Mouse (Mus musculus) CH12.LX (cell line): ENCODE measurements at regions not wholly inside any gene's neighbourhood (a gene's known extent, or its start where the extent isn't known, plus 50 kb on each side); places are given as distances from the start of the nearest gene placed in this dataset.

Experiments used
- DNase-seq: peaks from one replicate; pipeline ENCODE4 v3.0.0-alpha.2; 2013; ENCODE audit errors: extremely low read depth
- H3K27ac ChIP-seq: 2 replicates; pipeline ENCODE4 v1.5.1; 2012; ENCODE audit warnings: low read depth, mild to moderate bottlenecking, control low read depth, moderate library complexity; ENCODE audit not compliant: insufficient read depth
- H3K27me3 ChIP-seq: replicated peaks from 2 replicates; pipeline ENCODE3; 2012; ENCODE audit warnings: inconsistent platforms
- H3K36me3 ChIP-seq, 2 experiments: replicated peaks in 1 of 2; 2 replicates each; pipeline versions ENCODE3 to v1.6.1; 2012; ENCODE audit warnings: inconsistent platforms in 1 of 2, low read length in 1 of 2, mild to moderate bottlenecking in 1 of 2, mixed read lengths in 1 of 2, moderate library complexity in 1 of 2; ENCODE audit not compliant: control insufficient read depth in 1 of 2, insufficient read depth in 1 of 2
- H3K4me1 ChIP-seq, 2 experiments: 2 replicates each; pipeline ENCODE4 v1.6.1; 2012; ENCODE audit warnings: inconsistent platforms in 1 of 2, moderate library complexity in 1 of 2; ENCODE audit not compliant: insufficient read depth in 2 of 2, control insufficient read depth in 1 of 2
- H3K4me2 ChIP-seq: 2 replicates; pipeline ENCODE4 v1.6.1; 2012; ENCODE audit warnings: low read depth, mild to moderate bottlenecking, control low read depth; ENCODE audit not compliant: poor library complexity, insufficient read depth, severe bottlenecking
- H3K4me3 ChIP-seq, 3 experiments: fragments of 150-350 bp in 1 of 3; sonication (generic) in 1 of 3; replicated peaks in 1 of 3; 2 replicates each; pipeline versions ENCODE3 to v1.5.1; 2011 to 2012; ENCODE audit warnings: low read depth in 2 of 3, low read length in 2 of 3, mild to moderate bottlenecking in 2 of 3, moderate library complexity in 2 of 3, control low read depth in 1 of 3, improper control_type of control experiment in 1 of 3, inconsistent platforms in 1 of 3, mixed read lengths in 1 of 3; ENCODE audit not compliant: poor library complexity in 1 of 3
- H3K79me2 ChIP-seq: replicated peaks from 2 replicates; pipeline ENCODE4 v1.6.1; 2012; ENCODE audit warnings: mild to moderate bottlenecking, moderate library complexity; ENCODE audit not compliant: control insufficient read depth, poor library complexity, insufficient read depth, severe bottlenecking; ENCODE audit errors: extremely low read depth
- H3K9ac ChIP-seq: 2 replicates; pipeline ENCODE4 v1.6.1; 2012; ENCODE audit warnings: low read depth, mild to moderate bottlenecking, control low read depth, moderate library complexity; ENCODE audit not compliant: insufficient read depth
- H3K9me3 ChIP-seq: replicated peaks from 2 replicates; pipeline ENCODE3; 2012; ENCODE audit warnings: low read length, inconsistent platforms, mixed read lengths
- CTCF ChIP-seq, 2 experiments: IDR thresholded peaks in 1 of 2; conservative IDR thresholded peaks in 1 of 2; 2 replicates each; pipeline ENCODE4 v1.5.1; 2011 to 2012; ENCODE audit warnings: low read depth in 2 of 2, low read length in 2 of 2, improper control_type of control experiment in 1 of 2, inconsistent platforms in 1 of 2, mild to moderate bottlenecking in 1 of 2, moderate library complexity in 1 of 2
- MAFK ChIP-seq: IDR thresholded peaks from 2 replicates; pipeline ENCODE4 v1.6.1; 2011; ENCODE audit warnings: low read length, improper control_type of control experiment; ENCODE audit not compliant: insufficient replicate concordance
- POLR2AphosphoS2 ChIP-seq: IDR thresholded peaks from 2 replicates; pipeline ENCODE4 v1.6.1; 2011; ENCODE audit warnings: low read depth, low read length, improper control_type of control experiment
- dilution Hi-C: fragments of 300-500 bp; cut with MboI; formaldehyde crosslinking; loops from 2 replicates; pipeline ENCODE4 v1.14.3; 2020; ENCODE audit warnings: low sequenced_read_pairs; ENCODE audit not compliant: extremely low pct_unique_long_range_greater_than_20kb, extremely low pct_ligation_motif_present
- in situ Hi-C: fragments of 300-500 bp; cut with MboI; formaldehyde crosslinking; loops from 3 replicates; pipeline ENCODE4 v1.14.3; 2019; ENCODE audit warnings: low sequenced_read_pairs, low pct_ligation_motif_present, low pct_unique_long_range_greater_than_20kb, mixed read lengths

- peaks cover 0 to 7% of the 10 kb centered on the region in 2 experiments; a peak in 2 of 4 replicates for H3K4me1 ChIP-seq
- H3K4me3 ChIP-seq, result no peak overlapping the region
- in situ Hi-C loops, result no loop called here
- H3K4me2 ChIP-seq, result peak overlapping the region; percentile 56
- no peaks in the 10 kb centered on the region for H3K9me3 ChIP-seq
- no peaks in the 10 kb centered on the region for H3K27me3 ChIP-seq
- H3K27ac ChIP-seq, result no peak overlapping the region
- dilution Hi-C loops, result no loop called here
- H3K9ac ChIP-seq, result no peak overlapping the region
- no peaks in the 10 kb centered on the region for H3K79me2 ChIP-seq
- TF ChIP-seq MAFK (no peak), POLR2AphosphoS2 (no peak), CTCF (conservative IDR thresholded peaks at IDR 0.05 in 1 of 2, IDR thresholded peaks at IDR 0.05 in 1 of 2; ENCODE audit: low read depth in 2 of 2, low read length in 2 of 2) (peak in 1 of 2 experiments; percentile 14; a peak in 1 of 4 replicates)
- no peaks in the 10 kb centered on the region for H3K36me3 ChIP-seq
- no peak for DNase-seq
Measured at GRCm38 (mm10) chr17:81133227-81133626, 68.3 kb upstream of the Thumpd2 start.
